Mouse (Mus musculus) heart, adult 2 months (tissue): ENCODE data around the gene Pax7. TPM values are rescaled to one million over a fixed set of nuclear protein-coding genes. Genes with fewer than 3 reads are reported as not detected.

Experiments
- DNase-seq, 2 experiments: peaks; one replicate each; pipeline ENCODE4 v3.0.0; 2021
- H3K27ac ChIP-seq: fragments of 200-600 bp; 2 replicates; pipeline ENCODE4 v1.8.1; 2022
- H3K27me3 ChIP-seq: fragments of 200-500 bp; 2 replicates; pipeline ENCODE4 v1.6.1; 2012; ENCODE audit warnings: mild to moderate bottlenecking, low read length, inconsistent platforms, mixed read lengths; ENCODE audit not compliant: control insufficient read depth, insufficient read depth
- H3K36me3 ChIP-seq: fragments of 200-500 bp; 2 replicates; pipeline ENCODE4 v1.6.1; 2012; ENCODE audit warnings: low read length, inconsistent platforms; ENCODE audit not compliant: control insufficient read depth, insufficient read depth
- H3K4me1 ChIP-seq: fragments of 200-500 bp; 2 replicates; pipeline ENCODE4 v1.6.1; 2011; ENCODE audit warnings: low read length; ENCODE audit not compliant: control insufficient read depth, insufficient read depth
- H3K4me3 ChIP-seq: fragments of 200-600 bp; 2 replicates; pipeline ENCODE4 v1.8.1; 2022
- H3K79me2 ChIP-seq: fragments of 200-500 bp; replicated peaks from 2 replicates; pipeline ENCODE4 v1.6.1; 2012; ENCODE audit warnings: mild to moderate bottlenecking, inconsistent platforms, low read length, moderate library complexity, mixed read lengths; ENCODE audit not compliant: control insufficient read depth, insufficient read depth
- H3K9ac ChIP-seq: fragments of 200-500 bp; 2 replicates; pipeline ENCODE4 v1.6.1; 2012; ENCODE audit warnings: low read depth, mild to moderate bottlenecking, control low read depth, inconsistent platforms, low read length, mixed read lengths
- CTCF ChIP-seq: fragments of 200-600 bp; IDR thresholded peaks from 2 replicates; pipeline ENCODE4 v1.8.1; 2022; ENCODE audit warnings: antibody characterized with exemption, mild to moderate bottlenecking, moderate library complexity
- EP300 ChIP-seq: fragments of 200-500 bp; IDR thresholded peaks from 2 replicates; pipeline ENCODE4 v1.6.1; 2011; ENCODE audit warnings: low read depth, low read length, control low read depth; ENCODE audit not compliant: insufficient read depth
- POLR2A ChIP-seq: fragments of 200-500 bp; IDR thresholded peaks from 2 replicates; pipeline ENCODE4 v1.6.1; 2011; ENCODE audit warnings: mild to moderate bottlenecking, low read depth, low read length, control low read depth; ENCODE audit not compliant: insufficient read depth
- WGBS: fragments of 180-500 bp; shearing (Covaris S2); methylation state at CpG from one replicate; pipeline ENCODE4 v1.1.7; 2018; 5-methylcytosine and 5-hydroxymethylcytosine counted together
- intact Hi-C: fragments of 180-260 bp; cut with DNase I; formaldehyde crosslinking; loops from one replicate; pipeline ENCODE4 v1.15.1; 2025
- polyA plus RNA-seq: library from polyadenylated mRNA; depleted of rRNA; stranded (reverse); fragments of >200 nt; gene quantifications from 2 replicates; pipeline ENCODE4 v1.2.3, GENCODE M21; 2012
- total RNA-seq, 2 experiments: library from RNA; stranded (reverse); gene quantifications; 2 replicates each; pipeline ENCODE4 v1.2.3; 2021

Pax7 gene
- total and polyA plus RNA-seq, 3 experiments, result not detected

DNA sequence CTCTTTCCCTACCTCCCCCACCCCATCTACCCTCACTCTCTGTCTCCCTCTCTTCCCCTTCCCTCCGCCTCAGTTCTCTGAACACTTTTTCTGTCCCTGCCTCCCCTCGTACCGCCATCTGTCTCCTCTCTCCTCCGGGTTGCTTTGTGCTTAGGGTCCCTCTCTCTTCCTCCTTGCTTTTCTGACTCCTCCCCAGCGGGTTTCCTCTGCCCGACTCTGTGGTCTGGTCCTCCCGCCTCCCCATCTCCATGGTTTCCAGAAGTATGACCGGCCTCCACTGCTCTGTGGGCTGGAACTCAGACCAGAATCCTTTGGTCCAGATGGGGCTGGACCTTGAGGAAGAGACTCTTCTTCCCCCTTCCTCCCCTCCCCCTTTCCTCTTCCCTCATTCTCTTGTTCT lies 2.9 kb upstream of the Pax7 start:
- Histone ChIP-seq H3K4me1 (no peaks in the 10 kb centered on the region), H3K27me3 (peaks cover 17% of the 10 kb centered on the region), H3K36me3 (no peaks in the 10 kb centered on the region), H3K79me2 (no peaks in the 10 kb centered on the region), H3K4me3 (no peak overlapping the region), H3K9ac (no peak overlapping the region), H3K27ac (no peak overlapping the region)
- TF ChIP-seq EP300 (no peak), CTCF (no peak), POLR2A (no peak)
- intact Hi-C loops, result no loop called here
- 2% methylated on average over 8 of the region's 8 CpGs for WGBS
- DNase-seq, result no peak

DNA sequence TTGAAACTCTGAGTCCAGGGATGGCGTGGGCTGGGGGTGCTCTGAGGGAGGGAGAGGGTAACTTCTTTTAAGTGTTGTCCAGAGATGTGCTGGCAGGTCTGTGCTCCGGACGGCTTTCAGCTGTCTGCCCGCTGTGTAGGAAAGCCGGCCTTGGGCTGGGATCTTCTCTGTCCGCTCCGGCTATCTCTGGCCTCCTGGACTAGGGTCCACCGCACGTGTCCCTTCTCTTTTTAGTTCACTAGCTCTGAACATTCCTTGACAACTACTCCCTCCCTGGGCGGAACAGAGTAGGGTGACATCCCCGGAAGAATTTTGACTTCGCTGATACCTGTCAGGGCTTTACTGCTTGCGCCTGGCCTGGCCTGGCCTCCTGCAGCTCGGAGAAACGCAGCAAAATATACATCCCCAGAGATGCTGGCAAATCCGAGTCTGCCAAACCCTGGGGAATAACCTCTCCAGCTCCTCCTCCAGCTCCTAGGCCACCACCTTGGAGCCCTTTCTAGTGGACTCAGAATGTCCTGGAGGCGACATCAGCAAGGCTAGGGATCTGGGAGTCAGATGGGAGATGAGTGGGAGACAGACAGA lies 581 bp upstream of the Pax7 start:
- WGBS, result 6% methylated on average over 17 of the region's 17 CpGs
- DNase-seq, result no peak
- Histone ChIP-seq H3K79me2 (no peaks in the 10 kb centered on the region), H3K4me3 (no peak overlapping the region), H3K27ac (no peak overlapping the region), H3K9ac (no peak overlapping the region), H3K4me1 (no peaks in the 10 kb centered on the region), H3K27me3 (peaks cover 18% of the 10 kb centered on the region), H3K36me3 (no peaks in the 10 kb centered on the region)
- intact Hi-C loops, result no loop called here
- TF ChIP-seq POLR2A, result no peak
- TF ChIP-seq CTCF, result no peak
- no peak for TF ChIP-seq EP300

DNA sequence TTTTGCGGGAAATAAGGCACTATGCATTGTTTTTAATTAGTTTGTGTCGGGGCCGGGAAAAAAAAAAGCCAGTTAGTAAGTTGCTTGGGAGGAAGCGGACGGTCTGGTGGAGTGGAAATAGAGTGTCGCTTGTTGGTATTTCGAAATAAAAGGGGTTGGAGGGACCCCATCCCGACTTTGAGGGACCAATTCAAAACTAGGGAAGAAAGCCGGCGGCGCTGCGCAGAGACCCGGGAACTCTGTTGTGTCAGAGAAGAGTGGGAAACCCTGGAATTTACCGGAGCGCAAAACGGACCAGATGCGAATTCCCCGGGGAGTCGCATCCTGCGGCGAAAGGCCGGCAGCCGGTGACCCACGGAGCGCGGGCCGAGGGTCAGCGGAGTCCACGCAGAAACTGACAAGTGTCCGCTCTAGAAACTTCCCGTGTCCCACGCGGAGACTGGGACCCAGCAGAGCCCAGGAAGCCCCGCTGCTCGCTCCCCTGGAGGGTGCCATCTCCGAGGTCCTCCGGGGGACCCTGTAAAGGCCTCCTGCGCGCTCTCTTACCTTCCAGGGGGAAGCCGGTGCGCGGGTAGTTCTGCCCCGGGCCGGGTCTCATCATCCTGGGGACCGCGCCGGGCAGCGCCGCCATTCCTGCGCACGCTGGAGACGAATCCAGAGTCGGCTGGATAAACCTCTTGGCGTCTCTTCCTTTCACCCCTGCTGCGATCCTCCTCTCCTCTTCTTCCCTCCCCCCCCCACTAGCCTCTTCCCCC lies 870 bp downstream of the Pax7 start:
- Histone ChIP-seq H3K27ac (no peak overlapping the region), H3K27me3 (peaks cover 20% of the 10 kb centered on the region), H3K4me3 (no peak overlapping the region), H3K4me1 (no peaks in the 10 kb centered on the region), H3K79me2 (no peaks in the 10 kb centered on the region), H3K36me3 (no peaks in the 10 kb centered on the region), H3K9ac (no peak overlapping the region)
- intact Hi-C loops, result no loop called here
- WGBS, result 2% methylated on average over 55 of the region's 55 CpGs
- no peak for DNase-seq
- TF ChIP-seq EP300 (no peak), CTCF (no peak), POLR2A (no peak)

DNA sequence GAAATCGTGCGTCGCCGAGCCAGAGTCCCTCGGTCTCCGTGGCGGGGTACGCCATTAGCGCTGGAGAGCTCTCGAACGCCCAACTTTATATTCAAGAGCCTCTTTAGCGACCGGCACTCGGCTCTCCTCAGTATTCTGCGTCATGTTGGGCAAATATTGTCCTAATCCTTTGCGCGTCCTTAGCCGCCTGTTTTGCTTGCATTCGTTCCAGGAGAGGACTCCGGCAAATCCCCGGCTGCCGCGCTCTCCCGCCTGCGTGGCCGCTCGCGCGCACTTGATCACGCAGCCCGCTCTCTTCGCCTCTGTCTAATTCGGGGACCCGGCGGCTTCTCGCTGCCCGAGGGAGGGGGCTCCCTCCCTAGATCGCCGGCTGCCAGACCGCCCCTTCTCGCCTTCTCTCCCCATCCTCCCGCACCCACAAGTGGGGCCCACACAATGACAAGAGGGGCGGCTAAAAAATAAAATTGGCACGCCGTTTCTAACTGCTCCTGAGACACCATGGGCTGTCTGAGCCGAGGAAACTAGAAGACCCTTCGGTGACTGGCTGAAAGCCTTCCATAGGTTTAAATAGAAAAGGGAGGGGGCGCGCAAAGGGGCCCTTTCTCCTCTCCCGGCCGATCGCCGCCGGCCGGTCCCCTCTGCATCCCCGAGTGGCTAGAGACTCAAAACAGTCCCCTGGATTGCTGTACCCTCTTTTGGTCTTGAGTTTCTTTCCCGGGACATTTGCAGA lies 1.7 kb downstream of the Pax7 start:
- Histone ChIP-seq H3K9ac (no peak overlapping the region), H3K4me1 (no peaks in the 10 kb centered on the region), H3K27me3 (peaks cover 18% of the 10 kb centered on the region), H3K36me3 (no peaks in the 10 kb centered on the region), H3K79me2 (no peaks in the 10 kb centered on the region), H3K27ac (no peak overlapping the region), H3K4me3 (no peak overlapping the region)
- no peak for TF ChIP-seq EP300
- intact Hi-C loops, result no loop called here
- no peak for DNase-seq
- WGBS, result 2% methylated on average over 57 of the region's 57 CpGs

DNA sequence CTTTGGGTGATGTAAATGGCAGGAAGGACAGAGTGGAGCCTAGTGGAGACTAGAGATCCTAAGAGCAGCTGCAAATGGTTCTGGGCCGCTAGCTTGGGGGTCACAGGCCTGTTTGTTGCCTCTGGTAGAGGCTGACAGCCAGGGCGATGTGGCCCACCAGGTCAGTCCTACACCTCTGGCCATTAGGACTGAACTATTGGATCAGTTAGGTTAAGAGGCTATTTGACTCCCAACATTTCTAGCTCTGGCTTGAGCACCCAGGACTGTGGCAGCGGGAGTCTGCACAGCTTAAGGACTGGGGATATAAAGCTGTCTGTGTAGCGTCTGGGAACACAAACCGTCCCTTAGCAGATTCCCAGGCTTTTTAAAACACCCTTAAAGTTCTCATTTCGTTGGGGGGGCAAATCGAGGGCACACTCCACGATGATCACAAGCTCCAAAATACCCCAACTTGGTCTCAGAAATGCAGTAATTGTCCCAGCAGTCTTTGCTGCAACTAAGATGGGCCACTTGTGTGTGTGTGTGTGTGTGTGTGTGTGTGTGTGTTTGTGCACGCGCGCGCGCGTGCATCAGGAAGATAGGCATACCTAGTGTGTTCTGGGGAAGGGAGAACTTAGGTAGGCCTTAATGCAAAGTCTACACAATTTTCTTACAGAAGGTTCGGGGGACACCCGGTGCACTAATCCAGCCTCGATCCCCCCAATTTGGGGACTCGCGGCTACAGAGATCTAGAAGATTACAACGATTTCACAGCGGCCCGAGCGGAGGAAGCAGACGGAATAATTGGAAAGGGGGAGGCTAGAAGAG lies 2.5 kb downstream of the Pax7 start:
- Histone ChIP-seq H3K9ac (no peak overlapping the region), H3K36me3 (no peaks in the 10 kb centered on the region), H3K27ac (no peak overlapping the region), H3K4me3 (no peak overlapping the region), H3K27me3 (peaks cover 18% of the 10 kb centered on the region), H3K79me2 (no peaks in the 10 kb centered on the region), H3K4me1 (no peaks in the 10 kb centered on the region)
- WGBS, result 3% methylated on average over 24 of the region's 24 CpGs
- intact Hi-C loops, result no loop called here
- no peak for TF ChIP-seq POLR2A
- no peak for DNase-seq

DNA sequence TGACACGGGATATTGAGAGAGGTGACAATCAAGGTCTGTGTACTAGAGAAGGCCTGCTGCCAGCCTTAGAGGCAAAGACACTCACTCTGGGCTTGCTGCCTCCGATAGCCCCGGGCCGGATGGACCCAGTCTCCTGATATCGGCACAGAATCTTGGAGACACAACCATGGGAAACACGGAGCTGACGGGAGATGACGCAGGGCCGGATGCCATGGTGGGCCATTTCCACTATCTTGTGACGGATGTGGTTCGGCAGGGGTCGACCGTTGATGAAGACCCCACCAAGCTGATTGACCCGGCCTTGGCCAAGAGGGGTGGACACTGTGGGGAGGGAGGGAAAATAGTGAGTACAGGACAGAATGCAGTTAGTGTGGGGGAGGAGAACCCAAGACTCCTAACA lies 3.3 kb downstream of the Pax7 start:
- intact Hi-C loops, result no loop called here
- Histone ChIP-seq H3K27ac (no peak overlapping the region), H3K4me3 (no peak overlapping the region)

More for the DNA sequence above, 3.3 kb downstream of the Pax7 start:
- no peak overlapping the region for H3K9ac ChIP-seq
- H3K27me3 ChIP-seq, result peaks cover 14% of the 10 kb centered on the region
- H3K79me2 ChIP-seq, result no peaks in the 10 kb centered on the region
- no peak for DNase-seq
- WGBS, result 2% methylated on average over 14 of the region's 14 CpGs
- no peak for TF ChIP-seq EP300
- no peak for TF ChIP-seq POLR2A
- TF ChIP-seq CTCF, result no peak
- no peaks in the 10 kb centered on the region for H3K36me3 ChIP-seq
- no peaks in the 10 kb centered on the region for H3K4me1 ChIP-seq
